Mouse (Mus musculus): ENCODE measurements around the gene Zbtb2.
A peak's percentile ranks its signal among the peaks of the same experiment; 100 is the strongest.
"Not testable (repeated sequence)": the region's sequence is repeated elsewhere in the genome, so short reads cannot be mapped to it uniquely, and the experiment has no call there.

Zbtb2 gene

GRCm38 (mm10) chr10:4387701-4388383, at the start of gene Zbtb2:
Gene Zbtb2 (minus strand): TSS chr10:4388108.
- DNase-seq (ENCODE audit: inconsistent ontology term): peak; percentile 74

- no peak for DNase-seq (ENCODE audit: inconsistent ontology term)
These were observed 47.5 kb upstream of the Zbtb2 start for GRCm38 (mm10) chr10:4435416-4435815.

GRCm38 (mm10) chr10:4433871-4434270, 46.0 kb upstream of the Zbtb2 start:
- not testable (repeated sequence) for DNase-seq (ENCODE audit: inconsistent ontology term)

- peak; percentile 43 for DNase-seq (ENCODE audit: inconsistent ontology term)
These were observed 45.3 kb upstream of the Zbtb2 start for GRCm38 (mm10) chr10:4432996-4433755.

GRCm38 (mm10) chr10:4432123-4432931, 44.4 kb upstream of the Zbtb2 start, which contains the start of the genes Rmnd1 and Armt1:
Gene Rmnd1 (minus strand): TSS chr10:4432388.
Gene Armt1 (plus strand): TSS chr10:4432467.
- peak; percentile 98 for DNase-seq (ENCODE audit: inconsistent ontology term)

- DNase-seq (ENCODE audit: inconsistent ontology term): peak; percentile 29
These were observed 43.8 kb upstream of the Zbtb2 start for GRCm38 (mm10) chr10:4431746-4432122.

- no peak for DNase-seq (ENCODE audit: inconsistent ontology term)
These were observed 42.9 kb upstream of the Zbtb2 start for GRCm38 (mm10) chr10:4430826-4431225.

- no peak for DNase-seq (ENCODE audit: inconsistent ontology term)
These were observed 42.5 kb upstream of the Zbtb2 start for GRCm38 (mm10) chr10:4430399-4430798.

- DNase-seq (ENCODE audit: inconsistent ontology term): peak; percentile 17
These were observed 37.3 kb upstream of the Zbtb2 start for GRCm38 (mm10) chr10:4425245-4425644.

GRCm38 (mm10) chr10:4407191-4407590, 19.3 kb upstream of the Zbtb2 start:
- no peak for DNase-seq (ENCODE audit: inconsistent ontology term)

- no peak for DNase-seq (ENCODE audit: inconsistent ontology term)
These were observed 17.6 kb upstream of the Zbtb2 start for GRCm38 (mm10) chr10:4405511-4405910.

GRCm38 (mm10) chr10:4404895-4405491, 17.1 kb upstream of the Zbtb2 start:
- peak; percentile 51 for DNase-seq (ENCODE audit: inconsistent ontology term)

GRCm38 (mm10) chr10:4398058-4398457, 10.2 kb upstream of the Zbtb2 start:
- no peak for DNase-seq (ENCODE audit: inconsistent ontology term)

- no peak for DNase-seq (ENCODE audit: inconsistent ontology term)
These were observed 7.4 kb upstream of the Zbtb2 start for GRCm38 (mm10) chr10:4395321-4395720.

- DNase-seq (ENCODE audit: inconsistent ontology term): no peak
These were observed 3.9 kb upstream of the Zbtb2 start for GRCm38 (mm10) chr10:4391851-4392250.

- no peak for DNase-seq (ENCODE audit: inconsistent ontology term)
These were observed 3.2 kb upstream of the Zbtb2 start for GRCm38 (mm10) chr10:4391076-4391475.

GRCm38 (mm10) chr10:4390550-4390949, 2.6 kb upstream of the Zbtb2 start:
- no peak for DNase-seq (ENCODE audit: inconsistent ontology term)

GRCm38 (mm10) chr10:4389461-4390112, 1.7 kb upstream of the Zbtb2 start:
- DNase-seq (ENCODE audit: inconsistent ontology term): no peak

- DNase-seq (ENCODE audit: inconsistent ontology term): no peak
These were observed 1.1 kb upstream of the Zbtb2 start for GRCm38 (mm10) chr10:4389036-4389435.

- no peak for DNase-seq (ENCODE audit: inconsistent ontology term)
These were observed 457 bp upstream of the Zbtb2 start for GRCm38 (mm10) chr10:4388384-4388745.

Data from Muller cell, postnatal 12 days (primary cell).